Mouse (Mus musculus) stomach, postnatal 0 days (tissue): Measurements from ENCODE around the gene Noa1. TPM values are rescaled to one million over a fixed set of nuclear protein-coding genes. Genes with fewer than 3 reads are reported as not detected.

Experiments
- ATAC-seq: fragments of 200-750 bp; cut with Nextera tagmentation; 2 replicates; pipeline ENCODE4 v1.8.0; 2017; ENCODE audit not compliant: low FRiP score, low TSS enrichment
- DNase-seq: peaks from one replicate; pipeline ENCODE4 v3.0.0-alpha.2; 2016; ENCODE audit warnings: low spot score
- H3K27ac ChIP-seq: fragments of 300-500 bp; sonication (generic); replicated peaks from 2 replicates; pipeline ENCODE4 v1.5.1; 2014; ENCODE audit warnings: mild to moderate bottlenecking, control low read depth
- H3K27me3 ChIP-seq: fragments of 300-500 bp; sonication (generic); 2 replicates; pipeline ENCODE4 v1.6.1; 2014; ENCODE audit warnings: low read length; ENCODE audit not compliant: control insufficient read depth, insufficient read depth
- H3K36me3 ChIP-seq: fragments of 300-500 bp; sonication (generic); 2 replicates; pipeline ENCODE4 v1.6.1; 2014; ENCODE audit warnings: low read length, mixed read lengths; ENCODE audit not compliant: control insufficient read depth, insufficient read depth
- H3K4me1 ChIP-seq: fragments of 300-500 bp; sonication (generic); replicated peaks from 2 replicates; pipeline ENCODE4 v1.6.1; 2014; ENCODE audit warnings: antibody characterized with exemption; ENCODE audit not compliant: control insufficient read depth, insufficient read depth
- H3K4me2 ChIP-seq: fragments of 300-500 bp; sonication (generic); replicated peaks from 2 replicates; pipeline ENCODE4 v1.6.1; 2014; ENCODE audit warnings: low read depth, mild to moderate bottlenecking, control low read depth, moderate library complexity
- H3K4me3 ChIP-seq: fragments of 300-500 bp; sonication (generic); 2 replicates; pipeline ENCODE4 v1.5.1; 2014; ENCODE audit warnings: low read depth, low read length, control low read depth
- H3K9ac ChIP-seq: fragments of 300-500 bp; sonication (generic); 2 replicates; pipeline ENCODE4 v1.6.1; 2014; ENCODE audit warnings: mild to moderate bottlenecking, low read length, control low read depth, mixed read lengths
- H3K9me3 ChIP-seq: fragments of 300-500 bp; sonication (generic); 2 replicates; pipeline ENCODE4 v1.6.1; 2016; ENCODE audit warnings: low read length; ENCODE audit not compliant: control insufficient read depth
- CTCF ChIP-seq: IDR thresholded peaks from 2 replicates; pipeline ENCODE4 v1.5.1; 2016; ENCODE audit warnings: antibody characterized with exemption, low read depth, mild to moderate bottlenecking, moderate library complexity
- EP300 ChIP-seq: optimal IDR thresholded peaks from 2 replicates; pipeline ENCODE3; 2016; ENCODE audit warnings: antibody characterized with exemption
- WGBS: fragments of 180-500 bp; shearing (Covaris S2); extraction: QIAGEN DNeasy Blood & Tissue Kit; methylation state at CpG from one replicate; pipeline ENCODE4 v1.1.7; 2014; 5-methylcytosine and 5-hydroxymethylcytosine counted together
- polyA plus RNA-seq: library from polyadenylated mRNA; unstranded; fragments of >200 nt; fragmentation: Nextera tagmentation; extraction: Ambion mirVana; gene quantifications from 2 replicates; pipeline ENCODE4 v1.2.1, GENCODE M21; 2015

Noa1 gene
- polyA plus RNA-seq, 1 experiment from 2014 or later = 16.3 TPM

DNA sequence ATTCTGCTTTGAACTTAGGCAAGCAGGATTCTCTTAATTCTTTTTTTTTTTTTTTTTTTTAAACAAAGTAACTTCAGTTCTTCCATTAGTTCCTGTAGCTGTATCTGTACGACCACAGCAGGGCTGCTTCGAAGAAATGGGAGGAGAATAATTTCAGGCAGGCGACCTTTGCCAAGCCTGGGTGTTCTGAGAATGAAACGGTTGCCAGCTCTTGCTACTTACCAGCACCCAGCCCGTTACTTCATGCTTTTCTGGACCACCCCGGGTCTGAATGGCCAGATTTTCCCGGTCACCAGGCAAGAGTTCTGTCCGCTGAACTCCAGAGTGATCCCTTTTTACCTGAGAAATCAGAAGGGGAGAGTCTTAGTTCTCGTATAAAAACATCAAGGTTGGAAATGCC is 41.8 kb upstream of the Noa1 start:
- peaks cover 27% of the 10 kb centered on the region for H3K36me3 ChIP-seq
- H3K9me3 ChIP-seq = no peaks in the 10 kb centered on the region
- no peaks in the 10 kb centered on the region for H3K27me3 ChIP-seq
- 76% methylated on average over 9 of the region's 9 CpGs for WGBS
- H3K4me2 ChIP-seq = no peak overlapping the region
- 0 out of 2 replicates have a peak, but pooled peaks cover 4% of the 10 kb centered on the region for H3K4me1 ChIP-seq
- DNase-seq (no peak), ATAC-seq (no peak)
- H3K4me3 ChIP-seq = no peak overlapping the region
- H3K9ac ChIP-seq = no peak overlapping the region
- TF ChIP-seq CTCF (no peak), EP300 (no peak)
- no peak overlapping the region for H3K27ac ChIP-seq

DNA sequence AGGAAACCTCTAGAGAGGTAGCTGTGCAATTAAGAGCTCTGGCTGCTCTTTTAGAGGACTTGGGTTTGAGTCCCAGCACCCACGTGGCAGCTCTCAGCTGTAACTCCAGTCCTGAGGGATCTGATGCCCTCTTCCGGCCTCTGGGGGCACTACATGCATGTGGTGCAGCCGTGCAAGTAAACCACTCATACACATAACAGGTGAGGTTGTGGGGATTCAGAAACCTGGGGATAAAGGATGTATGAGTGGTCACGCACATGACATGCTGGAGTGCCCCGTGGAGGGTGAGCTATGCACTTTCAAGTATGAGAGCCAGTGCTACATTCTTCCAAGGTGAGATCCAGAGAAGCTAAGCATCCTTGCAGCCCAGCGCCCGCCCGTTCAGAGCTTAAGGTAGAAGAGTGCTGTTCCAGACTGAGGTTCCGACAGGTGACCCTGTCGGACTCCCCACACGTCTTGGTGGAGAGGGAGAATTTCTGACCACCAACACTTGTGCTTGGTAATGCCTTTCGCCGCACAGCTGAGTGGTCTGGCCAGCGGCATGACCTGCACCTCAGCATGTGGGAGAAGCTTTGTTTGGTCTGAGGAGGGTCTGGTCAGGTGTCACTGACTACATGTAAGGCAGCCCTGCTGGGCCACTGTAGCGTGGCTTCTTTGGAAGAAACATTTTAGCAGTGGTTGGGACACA is 40.2 kb upstream of the Noa1 start:
- DNase-seq (no peak), ATAC-seq (no peak)
- Histone ChIP-seq H3K4me3 (no peak overlapping the region), H3K9ac (no peak overlapping the region), H3K4me1 (no peaks in the 10 kb centered on the region), H3K4me2 (no peak overlapping the region), H3K27ac (no peak overlapping the region), H3K27me3 (no peaks in the 10 kb centered on the region), H3K9me3 (no peaks in the 10 kb centered on the region), H3K36me3 (peaks cover 30% of the 10 kb centered on the region)
- 91% methylated on average over 15 of the region's 15 CpGs for WGBS
- TF ChIP-seq EP300 (no peak), CTCF (peak; percentile 25; the same call in 1 of the 2 replicates)

DNA sequence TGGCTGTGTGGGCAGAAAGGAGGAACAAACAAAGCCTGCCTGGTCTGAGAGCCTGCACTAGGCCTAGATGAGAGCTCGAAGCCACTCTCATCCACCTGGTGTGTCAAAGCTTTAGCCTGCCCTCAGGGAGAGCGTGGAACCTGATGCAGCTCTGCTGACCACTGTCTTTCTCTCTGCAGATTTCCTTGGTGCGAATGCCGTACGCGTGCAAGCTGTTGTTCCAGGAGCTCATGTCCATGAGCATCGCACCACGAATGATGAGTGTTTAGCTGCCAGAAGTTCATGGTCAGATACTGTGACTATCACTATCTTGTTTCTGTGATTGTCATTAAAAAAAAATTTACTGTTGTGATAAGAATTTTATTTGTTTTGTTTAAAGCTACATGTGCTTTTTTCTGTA is 39.0 kb upstream of the Noa1 start:
- no peak overlapping the region for H3K9ac ChIP-seq
- no peaks in the 10 kb centered on the region for H3K9me3 ChIP-seq
- 96% methylated on average over 8 of the region's 8 CpGs for WGBS
- no peak for DNase-seq
- ATAC-seq = no peak
- TF ChIP-seq CTCF = no peak
- no peak for TF ChIP-seq EP300
- no peaks in the 10 kb centered on the region for H3K27me3 ChIP-seq
- H3K27ac ChIP-seq = no peak overlapping the region
- H3K4me1 ChIP-seq = no peaks in the 10 kb centered on the region
- no peak overlapping the region for H3K4me3 ChIP-seq
- H3K36me3 ChIP-seq = peaks cover 30% of the 10 kb centered on the region
- no peak overlapping the region for H3K4me2 ChIP-seq

GRCm38 (mm10) chr5:77340033-77340432 is 30.1 kb upstream of the Noa1 start:
- Histone ChIP-seq H3K27me3 (no peaks in the 10 kb centered on the region), H3K4me3 (no peak overlapping the region), H3K36me3 (peaks cover 28% of the 10 kb centered on the region), H3K27ac (no peak overlapping the region), H3K4me2 (no peak overlapping the region), H3K4me1 (no peaks in the 10 kb centered on the region), H3K9ac (no peak overlapping the region), H3K9me3 (no peaks in the 10 kb centered on the region)
- ATAC-seq (no peak), DNase-seq (no peak)
- TF ChIP-seq CTCF (no peak), EP300 (no peak)
- WGBS = 78% methylated on average over 4 of the region's 4 CpGs

GRCm38 (mm10) chr5:77330154-77330553 is 20.3 kb upstream of the Noa1 start:
- H3K4me2 ChIP-seq = no peak overlapping the region
- H3K4me1 ChIP-seq = no peaks in the 10 kb centered on the region
- no peak overlapping the region for H3K9ac ChIP-seq
- TF ChIP-seq CTCF = peak; percentile 50
- TF ChIP-seq EP300 = no peak
- DNase-seq = no peak
- WGBS = 77% methylated on average over 5 of the region's 5 CpGs
- H3K9me3 ChIP-seq = no peaks in the 10 kb centered on the region
- H3K36me3 ChIP-seq = peaks cover 22% of the 10 kb centered on the region
- ATAC-seq = no peak
- H3K27ac ChIP-seq = no peak overlapping the region
- H3K4me3 ChIP-seq = no peak overlapping the region
- no peaks in the 10 kb centered on the region for H3K27me3 ChIP-seq

DNA sequence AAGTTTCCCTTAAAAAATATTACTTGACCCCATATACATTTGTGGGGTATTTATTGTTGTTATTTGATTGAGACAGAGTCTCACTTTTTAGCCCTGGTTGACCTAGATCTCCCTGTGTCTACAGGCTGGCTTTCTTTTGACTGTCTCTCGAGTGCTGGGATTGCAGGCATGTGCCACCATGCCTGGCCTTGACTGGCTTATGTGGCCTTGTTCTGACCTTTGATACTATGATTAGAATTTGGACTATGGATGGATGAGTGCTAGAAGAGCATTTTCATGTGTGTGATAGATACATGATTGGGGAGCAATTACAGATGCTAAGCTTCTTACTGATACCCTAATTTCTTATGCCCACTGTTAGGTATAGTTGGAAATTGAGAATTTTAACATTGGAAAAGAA is 15.1 kb upstream of the Noa1 start:
- WGBS = 93% methylated on average over 1 of the region's 1 CpGs
- Histone ChIP-seq H3K27ac (no peak overlapping the region), H3K4me3 (no peak overlapping the region), H3K9ac (no peak overlapping the region), H3K9me3 (no peaks in the 10 kb centered on the region), H3K36me3 (peaks cover 41% of the 10 kb centered on the region), H3K4me1 (no peaks in the 10 kb centered on the region), H3K27me3 (no peaks in the 10 kb centered on the region), H3K4me2 (no peak overlapping the region)
- TF ChIP-seq CTCF (no peak), EP300 (no peak)
- no peak for DNase-seq
- ATAC-seq = no peak
